Mouse (Mus musculus) spleen, adult 2 months (tissue): ENCODE measurements around the gene Zfp78.

Experiments
- CTCF ChIP-seq: fragments of 200-500 bp; IDR thresholded peaks from 2 replicates; pipeline ENCODE4 v1.5.1; 2011; ENCODE audit warnings: mild to moderate bottlenecking, inconsistent platforms; ENCODE audit not compliant: insufficient read depth, insufficient read length, insufficient replicate concordance; ENCODE audit errors: extremely low read depth
- POLR2A ChIP-seq: fragments of 200-500 bp; IDR thresholded peaks from 2 replicates; pipeline ENCODE4 v1.6.1; 2011; ENCODE audit warnings: low read depth, low read length, inconsistent platforms

GRCm38 (mm10) chr7:6419894-6420293 lies 56.8 kb downstream of the Zfp78 start:
- TF ChIP-seq CTCF = no peak
- TF ChIP-seq POLR2A = no peak
